Mouse (Mus musculus): ENCODE results near the gene Vmn1r167. TPM values are rescaled to one million over a fixed set of nuclear protein-coding genes. Genes with fewer than 3 reads are reported as not detected.
"Not testable (repeated sequence)": the region's sequence is repeated elsewhere in the genome, so short reads cannot be mapped to it uniquely, and the experiment has no call there.

The Vmn1r167 gene
- not detected in 2 replicates for polyA plus RNA-seq (2016; fragmentation: Nextera tagmentation; extraction: Ambion mirVana)

DNA sequence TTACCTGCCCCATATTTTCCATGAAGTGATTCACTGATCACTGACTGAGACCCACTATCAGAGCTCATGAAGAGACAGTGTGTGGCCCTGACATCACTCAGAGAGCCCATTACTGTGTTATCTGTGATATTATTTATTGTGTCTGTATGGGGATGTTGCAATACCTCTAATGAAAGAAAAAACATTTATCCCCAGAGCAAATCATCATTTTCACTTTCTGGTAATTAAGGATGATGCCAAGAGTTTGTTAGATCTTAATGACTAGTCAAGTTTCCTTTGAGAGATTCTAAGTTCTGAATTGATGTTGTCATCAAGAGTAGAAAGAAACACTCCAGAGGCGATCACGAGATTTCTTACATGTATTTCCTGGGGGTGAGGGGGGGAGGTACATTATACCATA, at the start of gene Vmn1r167:
Gene Vmn1r167, minus strand, starts transcription at position 101 of the 400 bp plus-strand sequence.
- H3K27ac ChIP-seq; H3K27me3 ChIP-seq (ENCODE audit: insufficient read depth, poor library complexity, severe bottlenecking); H3K4me1 ChIP-seq (replicated peaks); H3K4me3 ChIP-seq; DNase-seq (ENCODE audit: low spot score); H3K36me3 ChIP-seq: not testable (repeated sequence)
- peaks cover 55% of the 10 kb centered on the region for H3K9me3 ChIP-seq
- WGBS, result 89% methylated on average over 2 of the region's 2 CpGs

DNA sequence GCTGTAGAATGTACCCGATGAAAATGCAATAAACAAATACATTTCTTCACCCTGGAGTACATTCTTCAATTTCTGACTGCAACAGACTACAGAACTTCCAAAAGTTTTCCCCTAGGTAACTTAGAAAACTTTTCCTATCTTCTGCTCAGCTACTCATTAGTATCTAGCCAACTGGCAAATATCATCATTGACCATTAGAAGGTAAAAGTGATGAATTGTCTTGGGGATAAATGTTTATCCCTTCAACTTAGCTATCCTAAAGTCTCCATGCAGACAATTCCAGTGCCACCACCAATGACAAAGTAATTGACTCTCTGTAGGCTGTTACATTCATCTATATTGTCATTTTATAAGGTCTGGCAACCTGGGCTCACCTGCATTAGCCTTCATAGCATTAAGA, 32.4 kb upstream of the Vmn1r167 start, which contains the start of gene Vmn1r168:
Gene Vmn1r168, plus strand, starts transcription at position 301 of the 400 bp plus-strand sequence.
- not testable (repeated sequence) for H3K27me3 ChIP-seq (ENCODE audit: insufficient read depth, poor library complexity, severe bottlenecking); H3K4me1 ChIP-seq (replicated peaks); H3K36me3 ChIP-seq; DNase-seq (ENCODE audit: low spot score); H3K4me3 ChIP-seq; H3K27ac ChIP-seq
- peaks cover 30% of the 10 kb centered on the region for H3K9me3 ChIP-seq
- WGBS, result no CpG with 5 or more reads among the region's 1 CpGs

DNA sequence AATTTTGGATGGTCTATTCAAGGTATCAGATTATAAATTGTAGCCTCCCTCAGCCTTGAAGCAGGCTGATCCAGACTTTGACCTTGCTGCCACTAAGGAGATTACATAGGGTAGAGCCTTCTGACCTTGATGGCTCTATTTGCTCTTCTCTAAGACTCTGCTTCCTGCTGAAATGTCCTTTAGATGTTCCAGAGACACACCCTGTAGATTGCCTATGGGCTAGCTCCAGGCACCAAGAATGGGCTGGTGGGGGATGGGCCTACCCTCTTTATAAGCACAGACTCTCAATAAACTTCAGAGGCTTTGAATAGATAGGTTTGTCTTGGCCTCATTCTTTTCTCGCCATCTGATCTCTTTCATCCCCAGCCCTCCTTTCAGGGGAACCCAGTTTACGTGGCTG, 34.1 kb downstream of the Vmn1r167 start:
- H3K36me3 ChIP-seq; DNase-seq (ENCODE audit: low spot score); H3K27ac ChIP-seq; H3K4me1 ChIP-seq (replicated peaks); H3K27me3 ChIP-seq (ENCODE audit: insufficient read depth, poor library complexity, severe bottlenecking); H3K4me3 ChIP-seq: not testable (repeated sequence)
- 70% methylated on average over 2 of the region's 2 CpGs for WGBS
- peaks cover 53% of the 10 kb centered on the region for H3K9me3 ChIP-seq

DNA sequence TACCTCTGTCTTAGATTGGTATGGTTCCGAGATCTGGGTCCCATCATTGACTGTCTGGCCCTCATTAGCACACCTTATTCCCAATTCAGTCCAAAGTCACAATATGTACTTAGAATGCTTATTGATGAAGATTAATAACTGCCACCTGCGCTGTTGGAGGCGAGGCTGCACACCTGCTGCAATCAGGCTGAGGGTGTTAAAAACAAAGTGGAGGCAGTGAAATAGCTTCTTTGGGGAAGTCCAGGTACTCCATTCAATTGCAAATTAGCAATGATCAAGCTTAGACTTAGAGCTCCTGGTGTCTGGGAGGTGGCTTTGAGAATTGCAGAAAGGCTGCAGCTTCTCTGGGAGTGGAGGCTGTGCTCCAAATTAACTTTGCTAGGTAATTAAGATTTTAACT, 36.2 kb downstream of the Vmn1r167 start:
- H3K9me3 ChIP-seq, result peaks cover 64% of the 10 kb centered on the region
- H3K4me1 ChIP-seq (replicated peaks); H3K4me3 ChIP-seq; DNase-seq (ENCODE audit: low spot score); H3K36me3 ChIP-seq; H3K27me3 ChIP-seq (ENCODE audit: insufficient read depth, poor library complexity, severe bottlenecking); H3K27ac ChIP-seq: not testable (repeated sequence)
- WGBS, result 67% methylated on average over 3 of the region's 3 CpGs

DNA sequence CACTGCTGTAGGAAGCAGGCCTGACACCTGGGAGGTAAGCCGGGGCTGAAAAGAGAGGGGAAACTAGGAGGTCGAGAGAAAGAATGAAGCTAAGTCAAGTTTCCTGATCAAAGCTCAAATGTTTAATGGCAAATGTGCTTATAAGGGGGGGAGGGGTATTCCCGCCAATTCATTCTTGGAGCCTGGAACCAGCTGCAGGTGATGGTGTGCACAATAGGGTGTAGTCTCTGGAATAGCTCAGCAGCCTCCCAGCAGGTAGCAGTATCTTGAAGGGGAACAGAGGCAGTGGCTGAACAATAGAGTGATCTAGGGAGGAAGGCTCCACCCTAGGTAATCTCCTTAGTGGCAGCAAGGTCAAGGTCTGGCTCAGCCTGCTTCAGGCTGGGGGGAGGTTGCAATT, 36.8 kb downstream of the Vmn1r167 start:
- H3K4me3 ChIP-seq; H3K27ac ChIP-seq; H3K4me1 ChIP-seq (replicated peaks); H3K36me3 ChIP-seq; DNase-seq (ENCODE audit: low spot score); H3K27me3 ChIP-seq (ENCODE audit: insufficient read depth, poor library complexity, severe bottlenecking): not testable (repeated sequence)
- 69% methylated on average over 3 of the region's 3 CpGs for WGBS
- peaks cover 66% of the 10 kb centered on the region for H3K9me3 ChIP-seq

Other genes with a start within 250 kb of the Vmn1r167 start
- gene Gm6902, start 228.3 kb downstream of the Vmn1r167 start, polyA plus RNA-seq (2016; fragmentation: Nextera tagmentation; extraction: Ambion mirVana), result not detected in 2 replicates
- not detected in 2 replicates for gene Nlrp4e, start 206.0 kb downstream of the Vmn1r167 start, polyA plus RNA-seq (2016; fragmentation: Nextera tagmentation; extraction: Ambion mirVana)
- not detected in 2 replicates for gene Nlrp5, start 121.3 kb downstream of the Vmn1r167 start, polyA plus RNA-seq (2016; fragmentation: Nextera tagmentation; extraction: Ambion mirVana)
- gene Vmn1r168, start 32.5 kb upstream of the Vmn1r167 start, polyA plus RNA-seq (2016; fragmentation: Nextera tagmentation; extraction: Ambion mirVana), result not detected in 2 replicates
- gene Vmn1r169, start 68.3 kb upstream of the Vmn1r167 start, polyA plus RNA-seq (2016; fragmentation: Nextera tagmentation; extraction: Ambion mirVana), result not detected in 2 replicates
- gene Vmn1r170, start 99.0 kb upstream of the Vmn1r167 start, polyA plus RNA-seq (2016; fragmentation: Nextera tagmentation; extraction: Ambion mirVana), result not detected in 2 replicates
- not detected in 2 replicates for gene Vmn1r171, start 123.5 kb upstream of the Vmn1r167 start, polyA plus RNA-seq (2016; fragmentation: Nextera tagmentation; extraction: Ambion mirVana)
- not detected in 2 replicates for gene Vmn1r172, start 151.1 kb upstream of the Vmn1r167 start, polyA plus RNA-seq (2016; fragmentation: Nextera tagmentation; extraction: Ambion mirVana)
- not detected in 2 replicates for gene Vmn1r173, start 193.5 kb upstream of the Vmn1r167 start, polyA plus RNA-seq (2016; fragmentation: Nextera tagmentation; extraction: Ambion mirVana)
- gene Vmn1r174, start 245.1 kb upstream of the Vmn1r167 start, polyA plus RNA-seq (2016; fragmentation: Nextera tagmentation; extraction: Ambion mirVana), result not detected in 2 replicates

All from hindbrain, embryonic 10.5 days (tissue).